Mouse (Mus musculus) ES-E14 (cell line): ENCODE data around the gene Rad9b. TPM values are rescaled to one million over a fixed set of nuclear protein-coding genes. Genes with fewer than 3 reads are reported as not detected.

Experiments
- DNase-seq: peaks from one replicate; pipeline ENCODE4 v3.0.0-alpha.2; 2013; ENCODE audit warnings: low read depth, low spot score
- H3K27ac ChIP-seq: 2 replicates; pipeline ENCODE4 v1.5.1; 2012; ENCODE audit warnings: low read depth, mild to moderate bottlenecking, low read length, moderate library complexity, mixed read lengths; ENCODE audit not compliant: poor library complexity, insufficient read depth, severe bottlenecking
- H3K36me3 ChIP-seq: 2 replicates; pipeline ENCODE4 v1.6.1; 2012; ENCODE audit warnings: mild to moderate bottlenecking, low read length, moderate library complexity, mixed read lengths; ENCODE audit not compliant: control insufficient read depth, poor library complexity, insufficient read depth, severe bottlenecking
- H3K4me1 ChIP-seq, 2 experiments: fragments of 150-350 bp in 1 of 2; sonication (generic) in 1 of 2; 2 replicates each; pipeline ENCODE4 v1.6.1; 2012; ENCODE audit warnings: low read length in 2 of 2, mild to moderate bottlenecking in 1 of 2, mixed read lengths in 1 of 2; ENCODE audit not compliant: control insufficient read depth in 2 of 2, insufficient read depth in 2 of 2, poor library complexity in 1 of 2
- H3K4me3 ChIP-seq, 2 experiments: fragments of 150-350 bp in 1 of 2; sonication (generic) in 1 of 2; 2 replicates each; pipeline ENCODE4 v1.5.1; 2012; ENCODE audit warnings: low read length in 2 of 2, low read depth in 1 of 2, mild to moderate bottlenecking in 1 of 2, mixed read lengths in 1 of 2; ENCODE audit not compliant: insufficient read depth in 1 of 2, poor library complexity in 1 of 2, severe bottlenecking in 1 of 2
- H3K9ac ChIP-seq: 2 replicates; pipeline ENCODE4 v1.6.1; 2012; ENCODE audit warnings: low read depth, mild to moderate bottlenecking, low read length, mixed read lengths; ENCODE audit not compliant: poor library complexity, insufficient read depth, severe bottlenecking
- H3K9me3 ChIP-seq: fragments of 150-350 bp; sonication (generic); 2 replicates; pipeline ENCODE4 v1.6.1; 2012; ENCODE audit warnings: low read depth, mild to moderate bottlenecking, low read length; ENCODE audit not compliant: control insufficient read depth, insufficient read depth
- CHD2 ChIP-seq: IDR thresholded peaks from 2 replicates; pipeline ENCODE4 v1.6.1; 2014; ENCODE audit warnings: mild to moderate bottlenecking, low read depth, low read length, inconsistent platforms
- HCFC1 ChIP-seq: IDR thresholded peaks from 2 replicates; pipeline ENCODE4 v1.6.1; 2012; ENCODE audit warnings: low read length, inconsistent platforms, borderline replicate concordance; ENCODE audit not compliant: insufficient read depth
- MAFK ChIP-seq: IDR thresholded peaks from 2 replicates; pipeline ENCODE4 v1.6.1; 2014; ENCODE audit warnings: mild to moderate bottlenecking, low read depth, low read length, inconsistent platforms; ENCODE audit not compliant: insufficient read depth
- ZC3H11A ChIP-seq: IDR thresholded peaks from 2 replicates; pipeline ENCODE4 v1.6.1; 2012; ENCODE audit warnings: low read depth, mild to moderate bottlenecking, inconsistent platforms, low read length, borderline replicate concordance
- ZNF384 ChIP-seq: IDR thresholded peaks from 2 replicates; pipeline ENCODE4 v1.6.1; 2012; ENCODE audit warnings: low read depth, low read length, inconsistent platforms
- in situ Hi-C, 2 experiments: fragments of 600-800 bp; cut with MboI; formaldehyde crosslinking; loops; one replicate each; pipeline ENCODE4 v1.15.1; 2025; ENCODE audit warnings: low sequenced_read_pairs in 2 of 2, inconsistent platforms in 1 of 2; ENCODE audit not compliant: unreplicated experiment in 2 of 2
- total RNA-seq: library from RNA; depleted of rRNA; stranded (reverse); fragments of 300-350 nt; gene quantifications from 2 replicates; pipeline ENCODE4 v1.2.3, GENCODE M21; 2012

The Rad9b gene
- total RNA-seq, 1 experiment = 20.5 TPM

GRCm38 (mm10) chr5:122393887-122394286 lies 39.9 kb upstream of the Rad9b start:
- H3K27ac ChIP-seq = no peak overlapping the region
- no peak overlapping the region for H3K9ac ChIP-seq
- peaks cover 6% of the 10 kb centered on the region for H3K36me3 ChIP-seq
- no peaks in the 10 kb centered on the region for H3K9me3 ChIP-seq
- no peak for DNase-seq
- TF ChIP-seq CHD2 = no peak
- 0 out of 2 replicates have a peak, but pooled peaks have one; percentile 18 for TF ChIP-seq ZC3H11A
- no peak overlapping the region for H3K4me3 ChIP-seq
- H3K4me1 ChIP-seq = peaks cover 1 to 4% of the 10 kb centered on the region in 2 experiments; a peak in 1 of 4 replicates
- in situ Hi-C loops = no loop called here

GRCm38 (mm10) chr5:122392227-122393004 lies 38.4 kb upstream of the Rad9b start:
- Histone ChIP-seq H3K9ac (peak overlapping the region; percentile 93), H3K27ac (no peak overlapping the region), H3K4me1 (peaks cover 1 to 4% of the 10 kb centered on the region in 2 experiments; a peak in 1 of 4 replicates), H3K4me3 (peak overlapping the region; percentile 81 to 98), H3K9me3 (no peaks in the 10 kb centered on the region), H3K36me3 (peaks cover 6% of the 10 kb centered on the region)
- DNase-seq = no peak
- no peak for TF ChIP-seq HCFC1
- no peak for TF ChIP-seq MAFK
- TF ChIP-seq ZC3H11A = no peak
- TF ChIP-seq CHD2 = no peak
- TF ChIP-seq ZNF384 = no peak
- in situ Hi-C loops = no loop called here

- in situ Hi-C loops = no loop called here
- peaks cover 1 to 4% of the 10 kb centered on the region in 2 experiments; a peak in 1 of 4 replicates for H3K4me1 ChIP-seq
- H3K27ac ChIP-seq = no peak within 1 kb of the TSS
- DNase-seq = peak; percentile 76
- TF ChIP-seq ZNF384 (no peak), MAFK (0 out of 2 replicates have a peak, but pooled peaks have one; percentile 5), HCFC1 (no peak)
- peak within 1 kb of the TSS; percentile 81 to 98 for H3K4me3 ChIP-seq
- peaks cover 6% of the 10 kb centered on the region for H3K36me3 ChIP-seq
- H3K9ac ChIP-seq = peak within 1 kb of the TSS; percentile 93
- H3K9me3 ChIP-seq = no peaks in the 10 kb centered on the region
These were observed 37.8 kb upstream of the Rad9b start, which contains the start of gene Arpc3 for GRCm38 (mm10) chr5:122391786-122392180. TSS of gene Arpc3 (plus strand) at chr5:122391878.

GRCm38 (mm10) chr5:122391178-122391785 lies 37.2 kb upstream of the Rad9b start:
- in situ Hi-C loops = no loop called here
- Histone ChIP-seq H3K4me1 (peaks cover 1 to 4% of the 10 kb centered on the region in 2 experiments; a peak in 1 of 4 replicates), H3K4me3 (peak overlapping the region in 1 of 2 experiments; percentile 98; a peak in 1 of 4 replicates), H3K9ac (no peak overlapping the region), H3K36me3 (peaks cover 6% of the 10 kb centered on the region), H3K27ac (no peak overlapping the region), H3K9me3 (no peaks in the 10 kb centered on the region)
- no peak for TF ChIP-seq MAFK
- TF ChIP-seq ZNF384 = peak; percentile 71
- no peak for DNase-seq
